Mouse (Mus musculus) embryo, embryonic 10 days (tissue): ENCODE measurements around the gene Zcchc14.
A peak's percentile ranks its signal among the peaks of the same experiment; 100 is the strongest.

Source experiments
- DNase-seq: peaks from one replicate; pipeline ENCODE4 v3.0.0-alpha.2; 2015; ENCODE audit warnings: low spot score

The Zcchc14 gene

DNA sequence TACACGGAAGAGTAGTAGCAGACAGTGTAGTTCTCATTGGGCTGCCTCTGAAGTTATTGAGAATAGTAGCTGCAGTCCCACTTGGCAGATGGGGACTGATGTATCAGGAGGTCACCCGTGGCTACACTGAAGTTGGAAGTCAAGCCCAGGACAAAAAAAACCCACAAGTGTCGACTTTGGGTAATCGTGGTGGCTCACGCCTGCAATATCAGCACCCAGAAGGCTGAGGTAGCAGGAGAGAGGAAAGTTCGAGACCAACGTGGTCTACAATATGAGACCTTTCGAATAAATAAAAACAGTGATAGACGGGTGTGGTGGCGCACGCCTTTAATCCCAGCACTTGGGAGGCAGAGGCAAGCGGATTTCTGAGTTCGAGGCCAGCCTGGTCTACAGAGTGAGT, 68.0 kb downstream of the Zcchc14 start:
- DNase-seq, result no peak

- no peak for DNase-seq
Measured at GRCm38 (mm10) chr8:121583653-121584052, 69.0 kb downstream of the Zcchc14 start.

- DNase-seq, result no peak
Measured at GRCm38 (mm10) chr8:121580465-121580864, 72.2 kb downstream of the Zcchc14 start.

DNA sequence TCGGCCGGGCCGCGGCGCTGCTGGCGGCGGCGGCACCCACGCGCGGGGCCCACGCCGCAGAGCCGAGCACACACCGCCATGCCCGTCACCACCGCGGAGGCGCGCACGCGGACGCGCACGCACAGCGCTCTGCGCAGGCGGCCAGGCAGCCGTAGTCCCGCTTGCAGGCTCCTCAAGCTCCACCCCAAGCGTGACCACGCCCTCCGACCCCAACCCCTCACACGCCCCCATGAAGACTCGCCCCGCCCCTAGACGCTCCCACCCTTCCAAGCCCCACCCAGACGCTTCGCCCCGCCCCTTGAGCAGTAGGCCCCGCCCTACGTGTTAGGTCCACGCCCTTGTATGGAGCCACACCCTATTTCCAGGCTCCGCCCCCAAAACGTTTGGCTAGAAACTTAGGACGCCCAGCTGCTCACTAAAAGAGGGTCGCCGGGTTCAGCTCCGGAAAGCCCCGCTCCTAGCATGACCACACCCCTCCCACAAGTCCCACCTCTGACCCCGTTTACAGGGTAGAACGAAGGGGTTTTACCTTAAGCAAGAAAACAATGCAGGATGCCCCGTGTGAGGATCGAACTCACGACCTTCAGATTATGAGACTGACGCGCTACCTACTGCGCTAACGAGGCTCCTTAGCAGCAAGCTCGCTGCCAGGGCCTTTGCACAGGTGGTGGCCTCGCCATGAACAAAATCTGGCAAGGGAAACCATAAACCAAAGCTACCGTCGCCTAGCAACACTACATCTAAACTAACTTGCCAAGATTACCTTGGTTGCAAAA, 73.8 kb downstream of the Zcchc14 start, which contains the start of gene Fbxo31:
Gene Fbxo31, minus strand, starts transcription at position 131 of the 776 bp plus-strand sequence.
- peak; percentile 95 for DNase-seq

GRCm38 (mm10) chr8:121577751-121578675, 74.7 kb downstream of the Zcchc14 start:
- DNase-seq, result no peak

DNA sequence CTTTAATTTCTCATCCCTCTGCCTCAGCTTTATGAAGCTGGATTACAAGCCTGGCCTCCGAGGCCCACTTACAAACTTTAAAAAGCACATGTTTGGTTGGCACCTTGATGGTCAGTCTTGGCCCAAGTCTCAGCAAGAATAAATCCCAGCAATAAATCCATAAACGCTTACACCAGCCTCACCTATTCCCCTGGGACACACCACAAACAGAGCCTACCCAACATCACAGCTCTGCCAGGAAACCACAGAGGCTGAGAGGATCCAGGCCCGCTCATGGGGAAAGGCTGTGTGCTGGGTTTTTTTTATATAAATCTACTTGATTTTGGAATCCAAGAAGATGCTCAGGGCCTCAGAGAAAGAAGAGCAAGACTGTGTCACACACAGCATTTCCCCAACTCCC, 77.0 kb downstream of the Zcchc14 start:
- DNase-seq, result no peak

GRCm38 (mm10) chr8:121573275-121573674, 79.4 kb downstream of the Zcchc14 start:
- no peak for DNase-seq

DNA sequence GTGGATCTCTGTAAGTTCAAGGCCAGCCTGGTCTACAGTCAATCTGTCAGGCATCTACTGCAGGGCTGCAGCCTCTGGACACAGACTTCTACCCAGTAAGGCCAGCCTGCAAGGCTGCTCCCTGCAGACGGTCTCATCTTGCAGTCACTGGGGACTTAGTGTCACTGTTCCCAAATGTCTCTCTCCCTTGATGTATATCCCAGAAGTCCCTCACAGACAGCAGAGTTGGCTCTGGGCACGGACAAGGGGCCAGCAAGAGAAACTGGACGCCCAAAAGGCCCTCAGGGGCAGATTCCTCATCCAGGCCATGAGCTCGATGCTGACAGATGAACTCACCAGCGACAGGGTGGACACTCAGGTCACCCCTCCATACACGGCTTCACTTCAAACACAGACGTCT, 80.6 kb downstream of the Zcchc14 start:
- no peak for DNase-seq

GRCm38 (mm10) chr8:121570801-121571200, 81.9 kb downstream of the Zcchc14 start:
- no peak for DNase-seq

DNA sequence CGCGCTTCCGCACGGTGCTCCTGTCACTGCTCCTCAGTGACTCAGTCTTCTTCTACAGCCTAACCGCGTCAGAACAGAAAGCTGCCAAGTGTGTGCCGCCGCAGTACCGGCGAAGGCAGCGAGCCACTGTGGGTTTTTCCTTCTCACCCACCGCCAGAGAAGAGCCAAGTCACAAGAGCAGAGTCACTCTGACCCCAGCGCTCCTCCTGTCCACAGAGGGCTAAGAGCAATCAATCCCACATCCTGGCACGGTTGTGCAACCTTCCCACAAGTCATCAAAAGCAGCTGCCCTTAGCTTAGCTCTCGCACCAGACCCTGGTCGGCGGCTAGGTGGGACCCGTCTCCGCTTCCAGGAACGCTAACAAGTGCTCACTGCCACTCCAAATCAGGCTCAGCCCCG, 82.4 kb downstream of the Zcchc14 start:
- no peak for DNase-seq

GRCm38 (mm10) chr8:121568321-121568720, 84.4 kb downstream of the Zcchc14 start:
- no peak for DNase-seq

DNA sequence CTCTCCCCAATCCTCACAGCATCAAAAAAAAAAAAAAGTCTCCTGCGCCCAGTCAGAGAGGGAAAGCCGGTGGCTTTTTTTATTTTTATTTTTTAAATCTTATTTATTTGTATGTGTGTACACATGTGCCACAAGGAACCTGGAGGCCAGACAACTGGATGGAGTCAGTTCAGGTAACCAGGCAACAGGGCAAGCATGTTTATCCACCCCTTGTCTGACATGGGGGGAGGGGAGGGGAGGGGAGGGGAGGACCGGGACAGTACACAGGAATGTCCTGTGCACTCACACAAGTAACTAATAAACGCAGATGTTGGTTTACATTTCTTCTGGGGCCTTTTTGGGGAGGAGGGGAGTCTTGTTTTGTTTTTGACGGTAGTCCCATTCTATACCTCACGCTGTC, 89.0 kb downstream of the Zcchc14 start:
- DNase-seq, result no peak

- no peak for DNase-seq
Measured at GRCm38 (mm10) chr8:121562941-121563351, 89.8 kb downstream of the Zcchc14 start.

DNA sequence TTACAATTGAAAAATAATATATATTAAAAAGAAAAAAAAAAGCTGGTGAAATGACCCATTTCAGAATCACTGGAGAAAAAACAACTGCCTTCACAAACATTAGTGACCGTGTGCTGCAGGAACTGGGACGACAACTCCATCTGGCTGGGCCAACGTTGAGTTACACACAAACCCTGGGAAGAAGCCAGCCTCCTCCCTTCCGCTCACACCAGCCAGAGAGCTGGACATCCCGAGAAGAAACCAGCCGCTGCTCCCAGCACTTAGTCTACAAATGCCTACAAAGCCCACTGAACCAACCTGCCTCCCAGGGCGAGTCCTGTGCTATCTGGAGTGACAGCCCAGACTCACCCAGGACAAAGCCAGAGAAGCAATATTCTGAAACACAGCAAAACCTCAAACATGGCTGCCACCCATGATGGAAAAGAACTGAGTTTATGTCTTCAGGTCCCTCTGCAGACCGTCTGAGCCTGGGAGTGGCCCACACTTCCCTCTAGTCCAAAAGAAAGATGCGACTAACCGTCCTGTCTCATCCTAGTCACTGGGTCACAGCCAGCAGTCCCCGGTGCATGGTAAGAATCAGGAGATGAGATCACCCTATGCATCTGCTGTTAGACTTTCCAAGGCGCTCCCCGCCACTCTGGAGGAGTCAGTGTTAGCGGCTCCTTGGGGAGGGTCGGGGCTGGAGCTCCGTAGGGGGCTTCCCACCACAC, 90.9 kb downstream of the Zcchc14 start:
- no peak for DNase-seq

DNA sequence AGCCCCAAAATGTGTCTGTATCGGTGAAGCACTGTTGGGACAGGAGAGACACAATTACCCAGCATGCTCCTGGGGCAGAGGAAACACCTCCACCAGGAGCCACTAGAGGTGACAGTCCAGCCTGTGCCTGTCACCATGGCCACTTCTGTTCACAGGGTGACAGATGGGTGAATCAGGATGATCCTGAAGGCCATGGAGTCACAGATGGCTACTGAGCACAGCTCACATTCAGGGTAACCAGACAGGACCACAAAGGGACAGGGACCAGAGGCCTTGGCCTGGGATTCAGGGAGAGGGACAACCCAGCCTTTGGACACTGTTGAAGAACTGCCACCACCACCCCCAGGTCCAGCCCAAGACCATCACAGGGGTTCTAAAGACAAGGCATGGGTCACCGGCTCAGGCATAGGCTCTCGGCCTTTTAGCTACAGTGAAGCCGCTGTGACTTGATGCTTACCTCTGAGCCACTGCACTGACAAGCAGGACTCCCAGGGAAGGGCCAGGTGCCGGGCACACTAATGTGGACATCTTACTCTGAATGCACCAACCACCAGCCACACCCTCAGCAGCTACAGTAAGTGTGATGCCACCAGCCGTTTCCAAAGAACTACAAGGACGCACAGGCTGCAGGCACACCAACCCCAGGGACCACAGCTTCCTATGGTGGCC, 92.1 kb downstream of the Zcchc14 start:
- no peak for DNase-seq

- no peak for DNase-seq
Measured at GRCm38 (mm10) chr8:121559801-121560200, 92.9 kb downstream of the Zcchc14 start.

GRCm38 (mm10) chr8:121558538-121558937, 94.2 kb downstream of the Zcchc14 start:
- DNase-seq, result no peak

DNA sequence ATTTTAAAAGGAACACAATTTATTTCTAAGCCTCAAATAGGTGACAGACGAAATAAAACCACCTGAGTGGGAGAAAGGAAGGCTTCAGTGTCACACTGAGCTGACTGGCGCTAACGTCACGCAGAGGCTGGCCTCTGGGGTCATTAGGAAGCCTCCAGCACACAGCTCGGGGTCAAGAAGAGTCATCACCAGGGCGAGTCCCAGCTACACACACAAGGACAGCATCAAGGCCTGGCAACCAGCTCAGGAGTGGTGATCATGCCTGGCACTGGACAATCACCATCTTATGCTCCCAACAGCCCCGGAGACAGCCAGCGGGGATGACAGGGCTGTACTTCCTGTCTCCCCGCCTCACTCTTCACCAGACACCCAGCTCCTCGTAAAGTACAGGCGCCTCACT, 95.0 kb downstream of the Zcchc14 start:
- DNase-seq, result no peak

DNA sequence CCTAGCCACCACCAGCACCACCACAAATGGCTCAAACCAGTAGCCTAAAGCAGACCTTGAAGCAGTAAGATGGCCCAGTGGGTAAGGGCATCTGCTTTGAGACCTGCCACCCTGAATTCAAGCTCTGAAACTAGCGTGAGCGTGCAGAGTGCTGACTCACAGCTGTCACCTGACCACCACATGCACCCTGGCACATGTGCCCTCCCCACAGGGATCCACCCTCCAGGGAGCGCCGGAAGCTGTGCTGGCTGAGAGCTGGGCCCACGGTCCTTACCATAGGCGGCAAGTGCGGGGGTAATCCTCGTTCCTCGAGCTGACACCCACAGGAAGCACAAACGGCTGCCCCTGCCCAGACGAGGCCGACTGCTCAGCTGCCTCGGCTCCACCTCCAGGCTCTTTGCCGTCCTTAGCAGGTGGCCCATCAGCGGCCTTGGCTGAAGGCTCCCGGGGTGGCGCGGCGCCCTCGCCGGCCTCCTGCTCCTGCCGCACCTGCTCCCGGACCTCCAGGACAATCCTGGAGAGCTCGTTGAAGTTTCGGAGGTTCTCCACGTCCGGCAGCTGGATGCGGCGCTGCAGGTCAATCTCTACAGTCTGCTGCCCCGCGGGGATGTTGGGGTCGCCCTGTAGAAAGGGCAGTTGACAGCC, 98.7 kb downstream of the Zcchc14 start:
- DNase-seq, result no peak

DNA sequence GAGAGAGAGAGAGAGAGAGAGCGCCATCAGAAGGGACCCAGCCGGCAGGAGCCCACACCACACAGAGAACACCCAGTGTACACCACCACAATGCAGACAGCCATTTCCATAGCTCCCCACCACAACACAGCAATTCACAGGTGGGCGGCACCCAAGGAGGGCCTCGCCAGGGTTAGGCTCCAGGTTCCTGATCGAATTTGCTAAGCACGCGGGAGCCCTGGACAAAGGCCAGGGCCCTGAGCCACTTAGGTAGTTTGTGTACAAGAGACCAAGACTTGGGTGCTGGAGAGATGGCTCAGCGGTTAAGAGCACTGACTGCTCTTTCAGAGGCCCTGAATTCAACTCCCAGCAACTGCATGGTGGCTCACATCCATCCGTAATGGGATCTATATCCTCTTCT, 100.2 kb downstream of the Zcchc14 start:
- DNase-seq, result no peak
